Mouse (Mus musculus): ENCODE data around the gene Grb7.

DNA sequence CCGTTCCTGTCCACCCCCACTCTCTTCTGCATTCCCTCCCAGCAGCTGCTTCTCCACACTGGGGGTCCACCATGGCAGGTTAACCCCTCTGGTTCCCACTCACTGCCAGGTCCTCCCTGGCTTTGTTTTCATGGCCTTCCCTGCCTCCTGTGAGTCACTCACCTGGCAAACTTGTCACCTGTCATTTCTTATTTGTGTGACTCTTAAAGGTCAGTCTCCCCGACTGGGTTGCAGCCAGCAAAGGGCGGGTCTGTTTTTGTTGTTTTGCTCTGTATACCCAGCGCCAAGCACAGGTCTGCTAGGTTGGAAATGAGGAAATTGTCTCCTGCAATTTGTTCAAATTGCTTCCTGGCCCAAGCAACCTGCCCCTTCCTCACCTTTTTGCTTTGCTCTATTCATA is 515 bp upstream of the Grb7 start:
- TF ChIP-seq CTCF (conservative IDR thresholded peaks at IDR 0.05 in 1 of 2, IDR thresholded peaks at IDR 0.05 in 1 of 2; ENCODE audit: low read depth in 2 of 2, low read length in 2 of 2) (no peak), NELFE (IDR thresholded peaks at IDR 0.05; ENCODE audit: low read depth, low read length) (no peak), TCF12 (IDR thresholded peaks at IDR 0.05; ENCODE audit: low read depth, low read length) (no peak), E2F4 (IDR thresholded peaks at IDR 0.05; ENCODE audit: insufficient replicate concordance, low read depth, low read length) (no peak), ETS1 (conservative IDR thresholded peaks at IDR 0.05; ENCODE audit: low read depth, low read length) (no peak), POLR2AphosphoS2 (IDR thresholded peaks at IDR 0.05; ENCODE audit: low read depth, low read length) (no peak), MEF2A (IDR thresholded peaks at IDR 0.05; ENCODE audit: borderline replicate concordance, low read depth, low read length) (no peak), NRF1 (IDR thresholded peaks at IDR 0.05; ENCODE audit: low read depth, low read length) (no peak), SMC3 (IDR thresholded peaks at IDR 0.05; ENCODE audit: low read depth, low read length) (no peak)
